Mouse (Mus musculus) embryonic fibroblast, embryonic 13.5 days (primary cell): ENCODE measurements around the gene Gif.
A peak's percentile ranks its signal among the peaks of the same experiment; 100 is the strongest.

Experiments used
- CTCF ChIP-seq: IDR thresholded peaks from 2 replicates; pipeline ENCODE4 v1.5.1; 2011; ENCODE audit warnings: mild to moderate bottlenecking, control low read depth, low read length, moderate library complexity, borderline replicate concordance; ENCODE audit not compliant: insufficient read depth
- POLR2A ChIP-seq: IDR thresholded peaks from 2 replicates; pipeline ENCODE4 v1.6.1; 2011; ENCODE audit warnings: low read depth, mild to moderate bottlenecking, control low read depth, low read length, moderate library complexity

GRCm38 (mm10) chr19:11768163-11768562 lies 20.8 kb downstream of the Gif start:
- TF ChIP-seq POLR2A: no peak
- TF ChIP-seq CTCF: peak; percentile 64; the same call in 1 of the 2 replicates
